Mouse (Mus musculus) neural tube, embryonic 13.5 days (tissue): ENCODE results near the gene Chp2. TPM values are rescaled to one million over a fixed set of nuclear protein-coding genes. Genes with fewer than 3 reads are reported as not detected.
A peak's percentile ranks its signal among the peaks of the same experiment; 100 is the strongest.

Experiments used
- ATAC-seq: fragments of 200-750 bp; cut with Nextera tagmentation; 2 replicates; pipeline ENCODE4 v1.8.0; 2017; ENCODE audit warnings: low read depth, mild to moderate bottlenecking, moderate TSS enrichment, moderate library complexity
- H3K27ac ChIP-seq: fragments of 300-500 bp; sonication (generic); replicated peaks from 2 replicates; pipeline ENCODE4 v1.5.1; 2015; ENCODE audit warnings: moderate library complexity, mild to moderate bottlenecking, inconsistent platforms
- H3K27me3 ChIP-seq: fragments of 300-500 bp; sonication (generic); 2 replicates; pipeline ENCODE4 v1.6.1; 2015; ENCODE audit warnings: mild to moderate bottlenecking, inconsistent platforms
- H3K36me3 ChIP-seq: fragments of 300-500 bp; sonication (generic); 2 replicates; pipeline ENCODE4 v1.6.1; 2015; ENCODE audit warnings: mild to moderate bottlenecking, inconsistent platforms
- H3K4me1 ChIP-seq: fragments of 300-500 bp; sonication (generic); replicated peaks from 2 replicates; pipeline ENCODE4 v1.6.1; 2015; ENCODE audit warnings: inconsistent platforms
- H3K4me2 ChIP-seq: fragments of 300-500 bp; sonication (generic); 2 replicates; pipeline ENCODE4 v1.6.1; 2015; ENCODE audit warnings: inconsistent platforms, mild to moderate bottlenecking, moderate library complexity
- H3K4me3 ChIP-seq: fragments of 300-500 bp; sonication (generic); 2 replicates; pipeline ENCODE4 v1.5.1; 2015; ENCODE audit warnings: mild to moderate bottlenecking, inconsistent platforms
- H3K9ac ChIP-seq: fragments of 300-500 bp; sonication (generic); 2 replicates; pipeline ENCODE4 v1.6.1; 2015; ENCODE audit warnings: moderate library complexity, mild to moderate bottlenecking, inconsistent platforms
- H3K9me3 ChIP-seq: fragments of 300-500 bp; sonication (generic); 2 replicates; pipeline ENCODE4 v1.6.1; 2016; ENCODE audit warnings: inconsistent platforms
- WGBS: fragments of 180-500 bp; shearing (Covaris S2); methylation state at CpG from one replicate; pipeline ENCODE4 v1.1.7; 2015; 5-methylcytosine and 5-hydroxymethylcytosine counted together
- polyA plus RNA-seq: library from polyadenylated mRNA; unstranded; fragments of >200 nt; fragmentation: Nextera tagmentation; extraction: Ambion mirVana; gene quantifications from 2 replicates; pipeline ENCODE4 v1.2.1, GENCODE M21; 2015

The Chp2 gene
- polyA plus RNA-seq: 1.1 and 1.2 TPM in 2 replicates

DNA sequence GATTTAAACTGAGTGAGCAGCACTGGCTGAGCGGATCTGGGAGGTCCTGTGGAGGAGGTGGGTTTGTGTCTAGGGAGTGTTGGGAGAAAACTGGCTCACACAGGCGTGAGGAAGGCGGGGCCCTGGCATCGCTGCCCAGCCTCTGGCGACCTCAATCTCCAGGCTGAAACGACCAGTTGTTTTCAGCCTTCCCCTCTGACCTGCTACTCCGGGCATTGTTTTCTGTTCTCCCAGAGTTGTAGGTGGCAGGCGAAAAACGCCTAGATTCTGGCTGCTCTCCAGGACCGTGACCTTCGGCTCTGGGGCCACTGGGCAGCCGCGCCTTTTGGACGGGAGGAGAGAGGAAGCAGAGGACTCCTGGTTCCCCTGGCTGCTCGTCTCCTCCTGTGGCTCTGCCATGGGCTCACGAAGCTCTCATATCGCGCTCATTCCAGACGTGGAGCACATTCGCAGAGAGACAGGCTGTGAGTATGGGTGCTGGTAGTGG is at the start of gene Chp2:
Gene Chp2, plus strand, starts transcription at position 182 of the 487 bp plus-strand sequence.
- Histone ChIP-seq H3K4me3 (peak within 1 kb of the TSS; percentile 17), H3K27me3 (no peaks in the 10 kb centered on the region), H3K9ac (peak within 1 kb of the TSS; percentile 35; the same call in 1 of the 2 replicates), H3K36me3 (no peaks in the 10 kb centered on the region), H3K27ac (no peak within 1 kb of the TSS), H3K4me2 (peak within 1 kb of the TSS; percentile 38), H3K4me1 (0 out of 2 replicates have a peak, but pooled peaks cover 4% of the 10 kb centered on the region), H3K9me3 (no peaks in the 10 kb centered on the region)
- WGBS: 27% methylated on average over 20 of the region's 20 CpGs
- ATAC-seq: no peak

DNA sequence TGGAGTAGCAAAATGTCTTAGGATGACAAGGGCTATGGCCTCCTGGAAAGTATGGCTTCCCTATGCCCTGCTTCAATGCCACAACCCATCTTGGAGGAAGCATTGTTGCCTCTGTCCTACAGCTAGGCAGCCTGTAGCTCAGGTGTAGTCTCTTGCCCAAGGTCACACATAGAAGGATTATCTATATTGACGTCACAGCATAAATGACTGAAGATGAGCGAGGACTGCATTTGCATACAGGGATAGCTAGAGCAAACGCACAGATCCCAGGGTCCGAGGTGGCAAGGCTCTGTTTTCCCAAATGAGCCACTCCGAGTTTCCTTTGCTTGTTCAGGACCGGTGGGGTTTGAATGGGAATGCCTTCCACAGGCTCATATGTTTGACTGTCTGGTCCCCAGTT is 48.6 kb upstream of the Chp2 start:
- Histone ChIP-seq H3K9ac (no peak overlapping the region), H3K4me3 (no peak overlapping the region), H3K4me1 (no peaks in the 10 kb centered on the region), H3K27me3 (no peaks in the 10 kb centered on the region), H3K4me2 (no peak overlapping the region), H3K9me3 (no peaks in the 10 kb centered on the region), H3K36me3 (peaks cover 39% of the 10 kb centered on the region), H3K27ac (no peak overlapping the region)
- no peak for ATAC-seq
- WGBS: 78% methylated on average over 6 of the region's 6 CpGs

DNA sequence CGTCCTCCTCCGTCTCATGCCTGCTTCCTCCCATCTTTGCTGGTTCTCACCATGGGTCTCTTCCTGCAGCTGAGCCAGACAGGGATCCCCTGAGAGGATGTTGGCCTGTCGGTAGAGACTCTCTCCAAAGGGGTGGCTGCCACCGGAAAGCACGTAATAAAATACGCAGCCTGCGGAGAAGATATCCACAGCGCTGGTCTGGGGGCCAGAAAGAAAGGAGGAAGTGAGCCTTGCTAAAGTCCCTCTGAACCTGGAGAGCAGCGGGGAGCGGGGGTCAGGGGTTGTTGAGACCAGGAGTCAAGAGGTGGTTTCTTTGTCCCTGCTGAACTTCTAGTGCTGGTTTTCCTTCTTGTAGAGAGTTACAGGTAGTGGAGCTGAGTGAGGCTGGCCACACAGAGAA is 47.7 kb upstream of the Chp2 start:
- no peak overlapping the region for H3K4me2 ChIP-seq
- H3K4me1 ChIP-seq: no peaks in the 10 kb centered on the region
- H3K4me3 ChIP-seq: no peak overlapping the region
- 74% methylated on average over 10 of the region's 10 CpGs for WGBS
- no peak overlapping the region for H3K9ac ChIP-seq
- no peaks in the 10 kb centered on the region for H3K27me3 ChIP-seq
- no peak for ATAC-seq
- H3K36me3 ChIP-seq: peaks cover 33% of the 10 kb centered on the region
- H3K27ac ChIP-seq: no peak overlapping the region
- no peaks in the 10 kb centered on the region for H3K9me3 ChIP-seq

DNA sequence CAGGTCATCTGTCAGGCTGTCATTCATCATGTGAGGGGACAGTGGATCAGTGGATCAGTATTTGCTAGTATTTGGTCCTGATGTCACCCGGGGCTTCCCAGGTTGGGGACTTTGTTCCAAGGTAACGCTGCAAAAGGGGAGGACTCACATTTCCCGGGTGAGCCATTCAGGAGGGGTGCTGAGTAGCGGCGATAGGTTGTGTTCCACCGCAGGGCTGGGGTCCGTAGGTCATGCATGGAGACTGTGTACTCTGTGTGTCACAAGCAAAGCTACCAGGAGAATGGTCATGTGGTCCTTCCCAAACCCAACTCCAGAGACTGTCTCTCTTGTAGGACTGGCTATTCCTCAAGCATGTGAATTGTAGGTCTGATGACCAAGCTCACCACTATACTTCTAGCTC is 38.6 kb upstream of the Chp2 start:
- no peak overlapping the region for H3K4me2 ChIP-seq
- no peaks in the 10 kb centered on the region for H3K36me3 ChIP-seq
- no peaks in the 10 kb centered on the region for H3K9me3 ChIP-seq
- no peak overlapping the region for H3K9ac ChIP-seq
- no peaks in the 10 kb centered on the region for H3K27me3 ChIP-seq
- H3K27ac ChIP-seq: no peak overlapping the region
- no peak overlapping the region for H3K4me3 ChIP-seq
- no peak for ATAC-seq
- H3K4me1 ChIP-seq: peaks cover under 1% of the 10 kb centered on the region; the same call in 1 of the 2 replicates
- WGBS: 91% methylated on average over 7 of the region's 7 CpGs

DNA sequence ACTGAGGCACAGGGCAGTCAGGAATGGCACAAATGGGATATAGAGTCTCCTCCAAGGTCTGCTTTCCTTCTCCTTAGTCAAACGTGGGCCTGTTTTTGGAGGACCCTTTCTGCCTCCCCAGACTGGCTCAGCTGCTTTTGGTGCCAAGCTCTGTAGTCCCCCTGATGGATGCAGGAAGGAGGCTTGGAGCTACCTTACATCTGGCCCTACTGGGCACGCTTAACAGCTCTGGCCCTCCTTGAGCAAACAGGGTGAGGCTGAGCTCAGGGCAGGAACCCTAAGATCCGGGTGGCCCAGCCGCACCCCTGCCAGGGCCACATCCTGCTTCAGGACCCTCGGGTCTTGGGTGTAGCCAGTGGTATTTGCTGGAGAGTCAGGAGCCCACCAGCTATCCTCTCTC is 34.7 kb upstream of the Chp2 start:
- no peak for ATAC-seq
- no peak overlapping the region for H3K9ac ChIP-seq
- 80% methylated on average over 5 of the region's 5 CpGs for WGBS
- H3K4me3 ChIP-seq: no peak overlapping the region
- peaks cover 3% of the 10 kb centered on the region; the same call in 1 of the 2 replicates for H3K4me1 ChIP-seq
- no peaks in the 10 kb centered on the region for H3K9me3 ChIP-seq
- no peak overlapping the region for H3K27ac ChIP-seq
- no peak overlapping the region for H3K4me2 ChIP-seq
- H3K36me3 ChIP-seq: no peaks in the 10 kb centered on the region
- no peaks in the 10 kb centered on the region for H3K27me3 ChIP-seq

DNA sequence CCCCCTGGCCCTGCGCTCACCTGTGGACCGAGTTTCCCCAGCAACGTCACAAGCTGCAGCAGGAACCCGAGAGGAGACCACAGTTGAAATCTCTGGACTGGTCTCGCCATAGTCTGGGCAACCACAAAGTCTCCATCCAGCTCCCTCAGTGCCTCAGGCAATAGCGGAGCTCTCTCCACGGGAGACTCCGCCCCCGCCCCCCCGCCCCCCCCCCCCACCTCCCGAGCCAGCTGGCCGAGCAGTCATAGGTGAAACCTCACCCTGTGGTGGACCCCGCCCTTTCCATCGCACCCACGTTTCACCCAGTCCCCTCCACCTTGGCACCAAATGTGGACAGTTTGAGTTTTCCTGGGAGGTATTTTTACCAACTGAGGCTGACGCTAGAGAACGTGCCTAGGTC is 33.3 kb upstream of the Chp2 start, which contains the start of gene Ern2:
Gene Ern2, minus strand, starts transcription at position 165 of the 400 bp plus-strand sequence.
- H3K36me3 ChIP-seq: no peaks in the 10 kb centered on the region
- peaks cover 3% of the 10 kb centered on the region; the same call in 1 of the 2 replicates for H3K4me1 ChIP-seq
- H3K4me2 ChIP-seq: peak within 1 kb of the TSS; percentile 36
- WGBS: 23% methylated on average over 17 of the region's 17 CpGs
- H3K27me3 ChIP-seq: no peaks in the 10 kb centered on the region
- H3K9me3 ChIP-seq: no peaks in the 10 kb centered on the region
- no peak within 1 kb of the TSS; the same call in 1 of the 2 replicates for H3K4me3 ChIP-seq
- H3K27ac ChIP-seq: no peak within 1 kb of the TSS
- ATAC-seq: no peak
- H3K9ac ChIP-seq: 0 out of 2 replicates have a peak within 1 kb of the TSS, but pooled peaks have one; percentile 38

DNA sequence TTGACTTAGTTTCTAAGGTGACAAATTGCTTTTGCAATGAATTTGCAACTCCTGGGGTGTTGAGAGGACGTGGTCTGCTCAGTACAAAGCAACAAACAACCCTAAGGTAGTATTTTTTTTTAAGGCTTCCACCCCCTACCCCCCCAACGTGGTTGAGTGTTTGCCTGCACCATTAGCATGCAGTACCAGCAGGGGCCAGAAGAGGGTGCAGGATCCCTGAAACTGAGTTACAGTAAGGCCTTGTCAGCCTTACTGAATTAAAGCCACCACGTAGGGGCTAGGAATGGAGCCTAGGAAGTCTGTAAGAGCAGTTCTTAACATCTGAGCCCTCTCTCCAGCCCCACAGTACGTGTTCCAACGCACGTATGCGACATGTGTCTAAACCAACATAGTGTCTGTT is 29.8 kb upstream of the Chp2 start:
- Histone ChIP-seq H3K4me1 (peaks cover 3% of the 10 kb centered on the region; the same call in 1 of the 2 replicates), H3K4me3 (no peak overlapping the region), H3K27ac (no peak overlapping the region), H3K27me3 (no peaks in the 10 kb centered on the region), H3K9ac (no peak overlapping the region), H3K36me3 (no peaks in the 10 kb centered on the region), H3K4me2 (no peak overlapping the region), H3K9me3 (no peaks in the 10 kb centered on the region)
- 25% methylated on average over 7 of the region's 7 CpGs for WGBS
- ATAC-seq: no peak

DNA sequence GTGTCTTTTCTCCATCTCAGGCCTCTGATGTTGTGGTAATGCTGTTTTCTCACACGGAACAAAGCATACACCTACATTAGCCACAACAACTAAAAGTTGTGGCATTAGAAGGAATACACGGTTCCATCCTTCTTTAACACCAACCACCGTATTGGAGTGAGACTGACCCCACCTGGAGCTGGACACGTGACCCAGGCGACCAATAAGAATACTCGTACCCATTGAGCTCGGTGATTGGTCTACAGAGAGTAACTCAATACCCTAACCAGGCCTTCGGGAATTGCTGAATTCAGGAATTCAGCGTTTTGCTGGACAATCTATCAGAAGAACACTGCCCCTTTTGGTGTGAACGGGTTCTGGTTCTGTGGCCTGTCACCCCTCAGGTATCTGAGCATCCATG is 28.2 kb upstream of the Chp2 start:
- WGBS: 66% methylated on average over 10 of the region's 10 CpGs
- Histone ChIP-seq H3K4me3 (no peak overlapping the region), H3K4me1 (no peaks in the 10 kb centered on the region), H3K27ac (no peak overlapping the region), H3K27me3 (no peaks in the 10 kb centered on the region), H3K36me3 (no peaks in the 10 kb centered on the region), H3K9me3 (no peaks in the 10 kb centered on the region), H3K4me2 (no peak overlapping the region), H3K9ac (no peak overlapping the region)
- no peak for ATAC-seq

DNA sequence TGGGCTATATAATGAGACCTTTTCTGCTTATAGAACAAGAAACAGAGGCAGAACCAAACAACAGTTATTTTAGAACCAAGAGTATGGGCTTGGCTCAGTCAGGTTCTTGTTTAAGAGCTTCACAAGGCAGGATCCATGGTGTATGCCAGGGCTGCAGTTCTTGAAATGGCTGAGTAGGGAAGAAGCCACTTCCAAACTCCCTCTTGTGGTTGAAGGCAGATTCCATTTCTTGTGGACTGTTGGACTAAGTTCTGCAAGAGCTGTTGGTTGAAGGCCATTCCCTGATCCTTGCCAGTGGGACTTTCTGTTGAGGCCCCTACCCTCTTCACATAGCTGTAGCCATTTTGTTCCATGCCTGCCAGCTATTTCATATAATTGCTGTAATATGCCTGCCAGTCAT is 25.4 kb upstream of the Chp2 start:
- no peak overlapping the region for H3K4me2 ChIP-seq
- no peak overlapping the region for H3K9ac ChIP-seq
- no peaks in the 10 kb centered on the region for H3K4me1 ChIP-seq
- H3K27me3 ChIP-seq: no peaks in the 10 kb centered on the region
- H3K36me3 ChIP-seq: no peaks in the 10 kb centered on the region
- no peaks in the 10 kb centered on the region for H3K9me3 ChIP-seq
- no peak overlapping the region for H3K27ac ChIP-seq
- ATAC-seq: no peak
- H3K4me3 ChIP-seq: no peak overlapping the region

DNA sequence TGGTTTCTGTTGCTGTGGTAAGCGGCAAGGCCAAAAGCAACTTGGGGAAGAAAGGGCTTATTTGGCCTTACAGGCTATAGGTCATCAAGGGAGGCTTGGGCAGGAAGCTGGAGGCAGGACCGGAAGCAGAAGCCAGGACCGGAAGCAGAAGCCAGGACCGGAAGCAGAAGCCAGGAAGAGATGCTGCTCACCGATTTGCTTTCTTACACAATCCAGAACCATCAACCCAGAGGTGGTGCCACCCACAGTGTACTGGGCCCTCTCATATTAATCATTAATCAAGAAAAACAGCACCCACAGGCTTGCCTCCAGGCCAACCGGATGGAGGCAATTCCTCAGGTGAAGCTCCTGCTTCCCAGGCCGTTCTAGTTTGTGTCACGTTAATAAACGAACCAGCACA is 22.5 kb upstream of the Chp2 start:
- H3K4me1 ChIP-seq: no peaks in the 10 kb centered on the region
- no peak overlapping the region for H3K27ac ChIP-seq
- WGBS: 86% methylated on average over 9 of the region's 9 CpGs
- no peak for ATAC-seq
- H3K4me3 ChIP-seq: no peak overlapping the region
- H3K4me2 ChIP-seq: no peak overlapping the region
- H3K36me3 ChIP-seq: no peaks in the 10 kb centered on the region
- no peak overlapping the region for H3K9ac ChIP-seq
- no peaks in the 10 kb centered on the region for H3K27me3 ChIP-seq
- H3K9me3 ChIP-seq: no peaks in the 10 kb centered on the region

DNA sequence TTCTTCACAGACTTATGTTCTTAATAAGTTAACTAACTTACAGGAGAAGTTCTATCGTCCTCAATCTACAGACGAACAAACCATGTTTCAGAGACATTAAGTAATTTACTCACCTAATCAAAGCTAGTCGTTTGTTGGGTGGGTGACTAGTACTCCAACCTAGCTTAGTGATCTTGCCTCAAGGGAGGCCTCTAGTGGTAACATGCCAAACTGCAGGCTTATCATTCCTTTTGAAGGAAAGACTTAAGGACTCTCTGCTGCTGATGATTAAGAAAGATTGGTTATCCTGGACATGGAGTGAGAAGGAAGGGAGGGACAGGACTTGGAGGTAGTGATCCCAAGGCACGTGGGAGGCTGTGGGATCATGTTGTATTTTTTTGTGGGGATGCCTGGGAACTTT is 22.0 kb upstream of the Chp2 start:
- Histone ChIP-seq H3K9ac (no peak overlapping the region), H3K4me2 (no peak overlapping the region), H3K9me3 (no peaks in the 10 kb centered on the region), H3K36me3 (no peaks in the 10 kb centered on the region), H3K4me3 (no peak overlapping the region), H3K27me3 (no peaks in the 10 kb centered on the region), H3K27ac (no peak overlapping the region), H3K4me1 (no peaks in the 10 kb centered on the region)
- WGBS: 38% methylated on average over 4 of the region's 4 CpGs
- ATAC-seq: no peak

DNA sequence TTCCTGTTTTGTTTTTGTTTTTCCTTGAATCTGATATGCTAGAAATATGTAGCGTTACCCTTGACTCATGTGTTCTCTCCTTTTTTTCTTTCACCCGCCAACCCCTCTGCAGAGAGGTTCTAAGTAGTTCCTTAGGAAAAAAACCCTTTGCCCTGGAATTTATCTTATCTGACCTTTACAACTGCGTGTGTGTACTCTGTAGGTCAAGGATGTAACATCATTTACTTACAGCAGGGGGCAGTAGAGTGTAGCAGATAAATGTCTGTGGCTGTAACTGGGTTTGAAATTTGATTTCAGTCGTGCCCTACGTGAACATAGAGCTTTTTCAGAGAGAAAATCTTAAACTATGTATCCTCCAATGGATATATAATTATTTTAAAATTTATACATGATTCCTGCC is 20.0 kb upstream of the Chp2 start:
- Histone ChIP-seq H3K27ac (no peak overlapping the region), H3K27me3 (no peaks in the 10 kb centered on the region), H3K4me2 (no peak overlapping the region), H3K36me3 (no peaks in the 10 kb centered on the region), H3K4me3 (no peak overlapping the region), H3K9ac (no peak overlapping the region), H3K4me1 (no peaks in the 10 kb centered on the region), H3K9me3 (no peaks in the 10 kb centered on the region)
- 33% methylated on average over 5 of the region's 5 CpGs for WGBS
- no peak for ATAC-seq

DNA sequence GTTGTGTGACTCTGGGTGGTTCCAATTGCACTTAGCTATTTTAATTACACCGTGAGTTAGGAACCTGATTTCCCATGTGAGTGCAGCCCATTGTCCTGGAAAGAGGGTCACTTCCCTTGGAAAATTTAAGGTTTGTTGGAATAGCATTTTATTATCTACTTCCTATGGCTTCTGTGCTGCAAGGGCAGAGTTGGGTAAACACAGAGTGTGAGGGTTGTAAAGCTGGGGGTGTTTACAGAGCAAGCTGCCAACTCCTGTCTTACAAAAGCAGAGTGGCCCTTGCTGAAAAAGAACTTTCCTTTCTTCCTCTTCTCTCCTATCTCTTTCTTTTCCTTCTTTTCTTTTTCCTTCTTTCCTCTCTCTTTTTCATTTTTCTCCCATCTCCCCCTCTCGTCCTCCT is 15.4 kb upstream of the Chp2 start:
- no peak overlapping the region for H3K9ac ChIP-seq
- H3K4me3 ChIP-seq: no peak overlapping the region
- no peak for ATAC-seq
- H3K27ac ChIP-seq: no peak overlapping the region
- WGBS: 37% methylated on average over 2 of the region's 2 CpGs
- no peaks in the 10 kb centered on the region for H3K9me3 ChIP-seq
- no peaks in the 10 kb centered on the region for H3K4me1 ChIP-seq
- H3K4me2 ChIP-seq: no peak overlapping the region
- no peaks in the 10 kb centered on the region for H3K27me3 ChIP-seq
- H3K36me3 ChIP-seq: no peaks in the 10 kb centered on the region
